Mouse (Mus musculus) embryo, embryonic 10.5 days (tissue): ENCODE measurements around the gene Kcnq1.
A peak's percentile ranks its signal among the peaks of the same experiment; 100 is the strongest.

Experiments
- DNase-seq: peaks from one replicate; pipeline ENCODE4 v3.0.0-alpha.2; 2015; ENCODE audit warnings: low spot score

The Kcnq1 gene

GRCm38 (mm10) chr7:143106062-143106461 lies at the start of gene Kcnq1:
Kcnq1 (plus strand) TSS chr7:143106362.
- DNase-seq: no peak

DNA sequence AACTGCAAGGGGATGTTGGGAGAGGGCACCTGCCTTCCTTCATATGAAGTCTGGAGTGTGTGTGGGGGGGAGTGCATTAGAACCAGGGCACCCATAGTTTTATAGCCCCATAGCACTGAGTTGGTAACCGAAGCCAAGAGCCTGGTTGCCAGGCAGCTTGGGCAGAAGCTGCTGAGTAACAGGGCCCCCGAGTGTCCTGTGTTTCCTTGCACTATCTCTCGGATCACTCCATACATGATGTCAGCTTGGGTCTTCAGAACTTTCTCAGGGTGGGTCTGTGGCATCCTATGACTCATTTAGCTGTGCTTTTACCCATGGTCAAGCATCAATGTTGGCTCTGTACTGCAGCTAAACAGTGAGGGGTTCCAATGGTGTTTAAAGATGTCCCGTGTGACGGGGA lies 49.1 kb upstream of the Kcnq1 start:
- no peak for DNase-seq

GRCm38 (mm10) chr7:143057667-143058220 lies 48.4 kb upstream of the Kcnq1 start:
- DNase-seq: no peak

DNA sequence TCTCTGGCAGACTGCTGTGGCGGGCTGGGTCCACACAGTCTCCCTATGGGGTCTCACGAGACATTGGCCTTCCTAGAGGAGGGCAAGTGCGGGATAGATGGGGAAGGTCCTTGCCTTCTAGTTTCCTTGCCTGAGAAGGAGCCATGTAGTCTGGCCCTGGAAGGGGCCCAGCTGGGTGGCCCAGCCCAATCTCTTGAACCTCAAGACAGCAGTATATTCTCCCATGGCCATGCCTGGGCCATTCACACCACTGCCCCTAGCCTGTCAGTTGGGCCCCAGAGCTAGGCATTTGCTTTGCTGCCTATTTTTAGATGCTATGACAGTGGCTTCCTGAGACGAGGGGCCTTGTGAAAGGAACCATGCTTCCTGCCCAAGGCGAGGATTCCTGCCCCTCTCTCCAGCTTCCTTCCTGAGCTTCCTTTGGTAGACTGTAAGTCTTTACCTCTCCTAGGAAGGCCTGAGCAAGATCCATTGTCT lies 47.9 kb upstream of the Kcnq1 start:
- DNase-seq: no peak

GRCm38 (mm10) chr7:143059202-143059870 lies 46.8 kb upstream of the Kcnq1 start:
- DNase-seq: no peak

- DNase-seq: no peak
These were observed 43.5 kb upstream of the Kcnq1 start for GRCm38 (mm10) chr7:143062704-143063103.

- no peak for DNase-seq
These were observed 41.9 kb upstream of the Kcnq1 start for GRCm38 (mm10) chr7:143064226-143064625.

GRCm38 (mm10) chr7:143065692-143066091 lies 40.5 kb upstream of the Kcnq1 start:
- no peak for DNase-seq

DNA sequence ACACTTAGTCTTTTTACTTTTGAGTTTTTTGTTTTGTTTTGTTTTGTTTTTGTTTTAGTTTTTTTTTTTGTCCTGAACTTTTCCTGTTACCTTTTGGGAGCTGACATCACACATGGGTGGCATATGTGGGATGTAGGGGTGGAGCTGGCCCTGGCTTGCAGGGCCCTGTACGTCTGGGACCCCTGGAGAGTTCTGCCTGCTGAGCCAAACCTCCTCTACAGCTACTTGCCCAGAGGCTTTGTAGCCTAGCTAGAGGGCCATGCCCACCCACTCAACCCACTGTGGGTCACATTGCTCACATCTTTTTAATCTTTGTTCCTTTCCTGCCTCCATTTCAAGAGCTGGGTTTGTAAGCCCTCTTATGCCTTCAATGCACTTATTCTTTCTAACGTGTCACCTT lies 38.7 kb upstream of the Kcnq1 start:
- no peak for DNase-seq

GRCm38 (mm10) chr7:143067897-143068296 lies 38.3 kb upstream of the Kcnq1 start:
- DNase-seq: no peak

- DNase-seq: peak; percentile 54
These were observed 37.8 kb upstream of the Kcnq1 start for GRCm38 (mm10) chr7:143068316-143068881.

GRCm38 (mm10) chr7:143068882-143069591 lies 37.1 kb upstream of the Kcnq1 start, which contains the start of gene Tssc4:
Tssc4 (plus strand) TSS chr7:143069249.
- DNase-seq: peak; percentile 100

GRCm38 (mm10) chr7:143069751-143070400 lies 36.3 kb upstream of the Kcnq1 start:
- no peak for DNase-seq

DNA sequence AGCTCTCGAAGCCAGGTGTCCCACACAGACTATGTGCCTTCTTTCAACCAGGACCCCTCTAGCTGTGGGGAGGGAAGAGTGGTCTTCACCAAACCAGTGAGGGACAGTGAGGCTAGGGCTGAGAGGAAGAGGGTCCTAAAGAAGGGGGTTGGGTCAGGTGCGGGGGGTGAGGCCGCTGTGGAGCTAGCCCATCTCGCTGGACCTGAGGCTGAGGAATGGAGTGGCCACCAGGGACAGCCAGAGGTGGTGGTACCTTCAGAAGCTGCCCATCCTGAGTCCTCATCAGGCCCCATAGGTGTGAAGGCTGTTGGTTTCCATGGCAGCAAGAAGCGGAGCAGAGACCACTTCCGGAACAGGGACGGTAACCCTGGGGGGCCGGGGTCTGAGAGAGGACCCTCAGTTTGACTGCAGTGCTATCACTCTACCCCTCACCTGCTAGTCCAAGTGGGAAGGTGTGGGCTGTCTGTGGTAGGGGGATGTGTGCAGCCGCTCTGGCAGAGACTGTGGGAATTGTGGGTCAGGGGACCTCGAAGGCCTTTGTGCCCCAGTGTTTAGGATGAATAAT lies 35.6 kb upstream of the Kcnq1 start:
- DNase-seq: no peak

DNA sequence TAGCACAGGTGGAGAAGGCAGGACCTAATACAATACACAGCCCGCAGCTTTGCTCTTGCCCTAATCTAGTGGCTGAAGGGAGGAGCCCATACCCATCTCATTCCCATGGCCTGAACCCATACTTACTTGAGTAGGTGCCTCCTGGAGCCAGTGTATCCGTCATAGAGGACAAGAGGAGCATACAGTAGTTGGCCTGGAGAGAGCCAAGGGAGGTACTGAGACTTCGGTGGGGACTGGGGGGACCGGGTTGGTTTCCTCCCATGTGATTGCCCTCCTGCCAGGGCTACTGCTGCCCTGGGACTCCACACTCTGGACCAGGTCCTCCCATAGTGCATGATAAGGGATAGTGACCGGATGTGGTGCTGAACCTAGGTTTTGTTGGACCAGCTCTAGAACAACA lies 33.6 kb upstream of the Kcnq1 start:
- no peak for DNase-seq

- DNase-seq: peak; percentile 73
These were observed 33.1 kb upstream of the Kcnq1 start for GRCm38 (mm10) chr7:143073086-143073485.

DNA sequence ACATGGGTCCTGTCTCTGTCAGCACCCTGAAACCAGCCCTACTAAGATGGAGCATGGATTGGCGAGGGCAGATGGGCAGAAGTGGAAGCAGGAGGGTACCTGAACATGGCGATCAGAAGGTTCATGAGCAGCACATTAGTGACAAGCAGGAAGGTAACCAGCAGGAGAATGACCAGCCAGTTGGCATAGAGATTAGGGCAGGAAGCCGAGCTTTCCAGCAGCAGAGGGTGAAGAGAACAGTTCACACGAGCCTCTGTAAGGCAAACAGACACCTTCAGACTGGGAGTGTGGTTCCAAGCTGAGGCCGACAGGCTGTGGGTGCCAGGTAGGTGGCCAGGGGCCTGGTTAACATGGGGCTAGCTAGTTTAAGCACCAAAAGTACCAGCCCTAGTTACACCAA lies 30.8 kb upstream of the Kcnq1 start:
- no peak for DNase-seq

- no peak for DNase-seq
These were observed 28.8 kb upstream of the Kcnq1 start for GRCm38 (mm10) chr7:143077351-143077750.

DNA sequence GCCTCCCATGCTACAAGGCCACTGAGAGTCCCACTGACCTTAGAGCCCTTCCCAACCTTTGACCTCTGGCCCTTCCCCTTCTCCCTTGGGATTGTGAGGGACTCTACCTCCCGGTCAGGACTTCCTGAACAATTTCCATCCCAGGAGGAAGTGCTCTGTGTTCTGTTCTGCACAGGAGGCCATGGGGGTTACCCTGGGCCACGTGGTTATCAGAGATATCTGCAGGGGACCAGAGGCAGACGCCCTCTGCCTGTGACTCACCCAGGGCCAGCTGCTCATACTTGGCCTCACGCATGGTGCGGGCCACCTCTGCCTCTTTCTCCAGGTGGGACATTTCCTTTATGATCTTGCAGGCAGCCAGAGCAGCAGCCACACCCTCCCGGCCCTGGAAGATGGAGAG lies 24.1 kb upstream of the Kcnq1 start:
- DNase-seq: no peak

GRCm38 (mm10) chr7:143083708-143084107 lies 22.5 kb upstream of the Kcnq1 start:
- DNase-seq: no peak

GRCm38 (mm10) chr7:143086366-143086765 lies 19.8 kb upstream of the Kcnq1 start:
- DNase-seq: peak; percentile 78

DNA sequence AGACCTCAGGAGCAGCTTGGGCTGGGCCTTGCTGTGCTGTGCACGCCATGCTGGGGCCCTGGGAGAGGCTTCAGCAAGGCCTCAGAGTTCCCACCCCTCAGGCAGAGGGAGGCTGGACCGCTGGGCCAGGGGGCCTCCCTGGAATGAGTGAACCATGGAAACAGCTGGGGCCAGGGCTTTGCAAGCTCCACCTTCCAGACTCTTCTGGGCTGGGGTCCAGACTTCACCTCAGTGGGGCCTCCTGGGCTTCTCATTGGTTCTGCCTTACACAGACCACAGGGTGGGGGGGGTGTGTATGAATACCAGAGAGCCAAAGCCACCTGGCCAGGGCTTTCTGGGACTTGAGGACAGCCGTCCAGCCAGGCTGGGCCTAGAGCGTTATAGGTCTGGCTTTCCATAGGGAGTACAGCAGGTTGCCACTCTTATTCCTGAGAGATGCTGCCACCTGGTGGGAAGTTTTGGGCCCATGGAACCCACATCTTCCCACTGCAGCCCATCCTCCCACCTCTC lies 19.0 kb upstream of the Kcnq1 start:
- peak; percentile 69 for DNase-seq
